Mouse (Mus musculus) intestine, embryonic 16.5 days (tissue): ENCODE measurements at regions not wholly inside any gene's neighbourhood (a gene's known extent, or its start where the extent isn't known, plus 50 kb on each side); places are given as distances from the start of the nearest gene placed in this dataset.

Experiments
- ATAC-seq: fragments of 200-750 bp; cut with Nextera tagmentation; 2 replicates; pipeline ENCODE4 v1.8.0; 2017; ENCODE audit warnings: moderate TSS enrichment, moderate library complexity
- H3K27ac ChIP-seq: fragments of 300-500 bp; sonication (generic); 2 replicates; pipeline ENCODE4 v1.5.1; 2014; ENCODE audit warnings: mild to moderate bottlenecking, low read length
- H3K27me3 ChIP-seq: fragments of 300-500 bp; sonication (generic); replicated peaks from 2 replicates; pipeline ENCODE4 v1.6.1; 2014; ENCODE audit warnings: low read length, control low read depth, mixed read lengths; ENCODE audit not compliant: control insufficient read depth, insufficient read depth
- H3K36me3 ChIP-seq: fragments of 300-500 bp; sonication (generic); 2 replicates; pipeline ENCODE4 v1.6.1; 2014; ENCODE audit warnings: low read length, control low read depth; ENCODE audit not compliant: control insufficient read depth, insufficient read depth
- H3K4me1 ChIP-seq: fragments of 300-500 bp; sonication (generic); 2 replicates; pipeline ENCODE4 v1.6.1; 2014; ENCODE audit warnings: low read length, control low read depth, mixed read lengths; ENCODE audit not compliant: control insufficient read depth, insufficient read depth
- H3K4me2 ChIP-seq: fragments of 300-500 bp; sonication (generic); 2 replicates; pipeline ENCODE4 v1.6.1; 2014; ENCODE audit warnings: low read depth, low read length, control low read depth
- H3K4me3 ChIP-seq: fragments of 300-500 bp; sonication (generic); 2 replicates; pipeline ENCODE4 v1.5.1; 2014; ENCODE audit warnings: mild to moderate bottlenecking, low read length
- H3K9ac ChIP-seq: fragments of 300-500 bp; sonication (generic); 2 replicates; pipeline ENCODE4 v1.6.1; 2014; ENCODE audit warnings: low read depth, low read length
- H3K9me3 ChIP-seq: fragments of 300-500 bp; sonication (generic); 2 replicates; pipeline ENCODE4 v1.6.1; 2016; ENCODE audit warnings: low read length, control low read depth; ENCODE audit not compliant: control insufficient read depth
- WGBS: fragments of 180-500 bp; shearing (Covaris S2); extraction: QIAGEN DNeasy Blood & Tissue Kit; methylation state at CpG from one replicate; pipeline ENCODE4 v1.1.7; 2014; 5-methylcytosine and 5-hydroxymethylcytosine counted together

GRCm38 (mm10) chr15:59225637-59226036 is 336.5 kb downstream of the Gm49356 start:
- Histone ChIP-seq H3K4me2 (no peak overlapping the region), H3K36me3 (no peaks in the 10 kb centered on the region), H3K4me1 (no peaks in the 10 kb centered on the region), H3K4me3 (no peak overlapping the region), H3K27ac (no peak overlapping the region), H3K9ac (no peak overlapping the region), H3K27me3 (no peaks in the 10 kb centered on the region), H3K9me3 (no peaks in the 10 kb centered on the region)
- no peak for ATAC-seq
- 83% methylated on average over 6 of the region's 6 CpGs for WGBS

GRCm38 (mm10) chr15:59227293-59227692 is 338.2 kb downstream of the Gm49356 start:
- Histone ChIP-seq H3K27ac (no peak overlapping the region), H3K4me3 (no peak overlapping the region), H3K4me1 (no peaks in the 10 kb centered on the region), H3K9ac (no peak overlapping the region), H3K9me3 (0 out of 2 replicates have a peak, but pooled peaks cover 3% of the 10 kb centered on the region), H3K36me3 (no peaks in the 10 kb centered on the region), H3K27me3 (no peaks in the 10 kb centered on the region), H3K4me2 (no peak overlapping the region)
- no peak for ATAC-seq
- 84% methylated on average over 3 of the region's 3 CpGs for WGBS

DNA sequence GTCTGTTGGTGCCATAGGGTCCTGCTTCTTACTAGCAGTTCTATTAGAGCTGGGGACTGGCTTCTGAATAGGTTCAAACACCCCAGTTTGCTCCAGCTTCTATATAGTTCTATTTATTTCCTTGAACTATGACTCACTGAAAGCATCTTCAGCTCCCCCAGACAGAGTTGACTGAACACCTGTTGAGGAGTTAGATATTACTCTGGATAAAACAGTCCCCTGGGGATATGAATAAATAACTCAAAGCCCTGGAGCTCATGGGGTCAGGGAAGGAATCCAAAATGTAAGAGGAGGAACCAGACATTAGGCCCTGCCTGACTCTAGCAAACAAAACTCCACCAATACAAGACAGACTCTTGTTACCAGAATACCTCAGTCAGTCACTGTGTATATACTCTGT is 341.4 kb downstream of the Gm49356 start:
- Histone ChIP-seq H3K36me3 (no peaks in the 10 kb centered on the region), H3K4me3 (no peak overlapping the region), H3K27ac (no peak overlapping the region), H3K9me3 (0 out of 2 replicates have a peak, but pooled peaks cover 6% of the 10 kb centered on the region), H3K4me2 (no peak overlapping the region), H3K9ac (no peak overlapping the region), H3K27me3 (no peaks in the 10 kb centered on the region), H3K4me1 (no peaks in the 10 kb centered on the region)
- no peak for ATAC-seq

- 88% methylated on average over 1 of the region's 1 CpGs for WGBS
- Histone ChIP-seq H3K9ac (no peak overlapping the region), H3K27ac (no peak overlapping the region), H3K36me3 (no peaks in the 10 kb centered on the region), H3K4me2 (no peak overlapping the region), H3K9me3 (0 out of 2 replicates have a peak, but pooled peaks cover 6% of the 10 kb centered on the region), H3K4me1 (no peaks in the 10 kb centered on the region), H3K27me3 (no peaks in the 10 kb centered on the region), H3K4me3 (no peak overlapping the region)
- ATAC-seq = no peak
Measured at GRCm38 (mm10) chr15:59231703-59232102, 342.6 kb downstream of the Gm49356 start.

DNA sequence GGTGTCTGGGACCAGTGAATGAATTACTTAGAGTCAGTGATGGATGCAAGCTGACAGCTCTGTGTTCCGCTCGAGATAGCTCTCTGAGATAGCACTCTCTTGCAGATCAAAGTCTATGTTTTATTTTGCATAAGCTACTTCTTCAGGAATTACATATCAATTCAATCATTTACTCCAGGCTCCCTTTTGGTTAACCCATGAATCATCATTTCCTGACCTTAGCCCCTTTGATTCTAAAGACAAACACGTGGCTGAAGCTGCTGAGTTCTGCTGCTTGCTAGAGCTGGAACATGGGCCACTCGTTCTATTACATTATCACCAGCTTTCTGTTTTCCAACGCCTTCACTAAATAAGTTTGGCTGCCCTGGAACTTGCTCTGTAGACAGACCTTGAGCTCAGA is 343.2 kb downstream of the Gm49356 start:
- Histone ChIP-seq H3K4me2 (no peak overlapping the region), H3K27ac (no peak overlapping the region), H3K36me3 (no peaks in the 10 kb centered on the region), H3K27me3 (no peaks in the 10 kb centered on the region), H3K9me3 (0 out of 2 replicates have a peak, but pooled peaks cover 6% of the 10 kb centered on the region), H3K4me3 (no peak overlapping the region), H3K4me1 (no peaks in the 10 kb centered on the region), H3K9ac (no peak overlapping the region)
- WGBS = 69% methylated on average over 5 of the region's 5 CpGs
- ATAC-seq = no peak

DNA sequence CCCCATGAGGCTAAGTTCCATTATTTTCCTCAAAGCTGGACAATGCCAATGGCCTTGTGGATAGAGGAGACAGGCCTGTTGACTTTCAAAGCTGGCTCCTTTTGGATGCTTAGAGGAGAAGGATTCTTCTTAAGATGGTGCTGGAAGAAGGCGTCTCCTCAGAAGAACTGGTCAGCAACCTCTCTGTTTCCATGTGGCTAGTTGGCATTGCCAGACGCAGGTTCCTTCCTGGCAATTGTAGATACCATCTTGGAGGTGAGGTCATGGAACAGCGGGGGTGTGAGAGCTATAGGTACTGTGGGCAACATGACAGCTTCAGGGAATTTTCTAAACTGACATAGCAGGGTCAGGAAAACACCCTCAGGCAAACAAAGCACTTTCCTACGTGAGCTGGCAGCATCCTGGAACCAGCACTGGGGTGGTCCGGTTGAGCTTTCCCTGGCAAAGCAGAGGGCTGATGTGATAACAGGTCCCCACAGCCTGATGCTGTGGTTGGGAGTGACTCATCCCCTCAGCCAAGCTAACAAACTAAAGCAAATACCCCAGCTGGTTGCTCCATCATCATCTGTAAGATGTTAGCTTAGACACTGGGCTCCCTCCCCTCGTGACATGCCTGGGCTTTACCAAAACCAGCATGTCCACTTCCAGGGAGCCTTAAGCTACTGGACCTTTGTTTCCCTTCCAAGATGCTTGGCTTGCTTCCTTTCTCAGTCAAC is 348.5 kb downstream of the Gm49356 start:
- Histone ChIP-seq H3K4me1 (no peaks in the 10 kb centered on the region), H3K36me3 (no peaks in the 10 kb centered on the region), H3K27me3 (no peaks in the 10 kb centered on the region), H3K4me3 (no peak overlapping the region), H3K9me3 (no peaks in the 10 kb centered on the region), H3K27ac (no peak overlapping the region), H3K9ac (no peak overlapping the region), H3K4me2 (no peak overlapping the region)
- ATAC-seq = no peak
- WGBS = 81% methylated on average over 6 of the region's 6 CpGs

GRCm38 (mm10) chr15:59241752-59242151 is 352.7 kb downstream of the Gm49356 start:
- Histone ChIP-seq H3K4me3 (no peak overlapping the region), H3K36me3 (no peaks in the 10 kb centered on the region), H3K4me1 (0 out of 2 replicates have a peak, but pooled peaks cover 6% of the 10 kb centered on the region), H3K27me3 (no peaks in the 10 kb centered on the region), H3K27ac (no peak overlapping the region), H3K9me3 (no peaks in the 10 kb centered on the region), H3K9ac (no peak overlapping the region), H3K4me2 (no peak overlapping the region)
- 84% methylated on average over 7 of the region's 7 CpGs for WGBS
- ATAC-seq = no peak

DNA sequence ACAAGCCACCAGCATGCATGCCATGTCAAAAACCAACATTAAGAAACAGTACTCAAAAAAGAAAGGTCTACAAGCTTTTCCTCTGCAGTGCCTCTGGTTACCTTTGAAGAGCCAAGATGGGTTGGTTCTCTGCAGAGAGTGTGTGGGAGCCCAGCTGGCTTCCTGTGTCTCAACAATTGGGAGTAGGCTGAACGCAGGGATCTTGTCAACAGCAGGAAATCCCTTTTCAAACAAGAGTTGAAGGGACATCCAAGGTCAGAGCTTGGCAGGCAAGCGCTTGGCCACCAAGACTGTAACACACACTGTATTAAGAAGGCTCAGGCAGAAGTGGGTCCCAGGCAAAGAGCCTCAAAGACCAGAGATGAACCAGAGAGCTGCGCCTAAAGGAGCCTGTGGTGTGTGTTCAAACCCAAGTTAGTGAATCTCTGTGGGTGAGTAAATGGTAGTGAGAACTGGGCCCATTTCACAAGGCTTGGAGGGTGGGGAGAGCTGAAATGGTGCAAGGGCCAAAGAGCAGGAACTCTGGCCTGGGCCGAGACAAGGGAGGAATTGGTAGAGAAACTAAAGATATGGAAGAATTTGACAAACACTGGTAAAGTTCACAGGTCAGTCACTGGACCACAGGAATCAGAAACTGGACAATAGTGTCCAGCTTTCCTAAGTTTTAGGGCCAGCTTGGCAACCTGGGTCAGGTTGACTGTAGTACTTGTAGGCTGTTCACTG is 357.0 kb downstream of the Gm49356 start:
- Histone ChIP-seq H3K9ac (no peak overlapping the region), H3K4me3 (no peak overlapping the region), H3K9me3 (no peaks in the 10 kb centered on the region), H3K4me2 (no peak overlapping the region), H3K27ac (no peak overlapping the region; the same call in 1 of the 2 replicates), H3K4me1 (0 out of 2 replicates have a peak, but pooled peaks cover 6% of the 10 kb centered on the region), H3K27me3 (no peaks in the 10 kb centered on the region), H3K36me3 (no peaks in the 10 kb centered on the region)
- ATAC-seq = no peak
- 58% methylated on average over 4 of the region's 4 CpGs for WGBS

GRCm38 (mm10) chr15:59248477-59249260 is 359.6 kb downstream of the Gm49356 start:
- no peak for ATAC-seq
- Histone ChIP-seq H3K4me2 (no peak overlapping the region), H3K27ac (no peak overlapping the region), H3K4me3 (no peak overlapping the region), H3K27me3 (no peaks in the 10 kb centered on the region), H3K9me3 (no peaks in the 10 kb centered on the region), H3K36me3 (no peaks in the 10 kb centered on the region), H3K4me1 (0 out of 2 replicates have a peak, but pooled peaks cover 6% of the 10 kb centered on the region), H3K9ac (no peak overlapping the region)
- WGBS = 66% methylated on average over 10 of the region's 12 CpGs
